Mouse (Mus musculus): ENCODE measurements around the gene Gpr62. TPM values are rescaled to one million over a fixed set of nuclear protein-coding genes. Genes with fewer than 3 reads are reported as not detected.
"Not testable (repeated sequence)": the region's sequence is repeated elsewhere in the genome, so short reads cannot be mapped to it uniquely, and the experiment has no call there.

Gpr62 gene
- 10 to 100 TPM in 1 of 2 experiments, 1 to 10 TPM in 1; 7.8 to 13.7 TPM for total RNA-seq (2021)

DNA sequence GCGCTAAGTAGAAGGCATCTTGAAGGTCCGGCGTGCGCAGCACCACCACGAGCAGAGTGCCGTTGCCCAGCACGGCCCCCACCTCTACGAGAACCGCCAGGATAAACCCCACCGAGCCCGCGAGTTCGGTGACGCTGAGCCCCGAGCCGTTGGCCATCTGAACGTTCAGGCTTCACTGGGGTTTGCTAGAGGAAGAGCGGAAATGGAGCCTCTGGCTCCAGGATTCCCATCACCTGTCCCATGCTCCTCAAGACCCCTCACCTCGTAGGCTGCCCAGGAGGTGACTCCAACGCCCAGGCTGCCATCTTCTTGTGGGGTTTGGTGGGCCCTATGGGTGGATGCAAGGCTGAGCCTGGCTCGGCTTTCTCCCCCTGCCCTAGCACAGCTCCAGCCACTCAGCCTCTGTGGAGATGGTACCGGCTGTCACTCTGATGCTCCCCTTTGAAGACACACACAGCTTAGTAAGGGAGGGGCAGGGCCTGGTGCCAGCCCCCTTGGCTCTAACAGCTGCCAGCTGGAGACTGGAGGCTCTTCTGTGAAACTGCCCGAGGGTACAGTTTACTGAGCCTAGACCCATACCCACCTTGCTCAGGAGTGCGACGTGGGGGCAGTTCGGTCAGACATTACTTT is at the start of gene Gpr62:
TSS of gene Gpr62 (minus strand) at position 368 of the 630 bp plus-strand sequence.
- peak in 1 of 2 experiments; percentile 48 for DNase-seq (ENCODE audit: low spot score in 2 of 2)
- intact Hi-C loops (cut with DNase I) = no loop called here

DNA sequence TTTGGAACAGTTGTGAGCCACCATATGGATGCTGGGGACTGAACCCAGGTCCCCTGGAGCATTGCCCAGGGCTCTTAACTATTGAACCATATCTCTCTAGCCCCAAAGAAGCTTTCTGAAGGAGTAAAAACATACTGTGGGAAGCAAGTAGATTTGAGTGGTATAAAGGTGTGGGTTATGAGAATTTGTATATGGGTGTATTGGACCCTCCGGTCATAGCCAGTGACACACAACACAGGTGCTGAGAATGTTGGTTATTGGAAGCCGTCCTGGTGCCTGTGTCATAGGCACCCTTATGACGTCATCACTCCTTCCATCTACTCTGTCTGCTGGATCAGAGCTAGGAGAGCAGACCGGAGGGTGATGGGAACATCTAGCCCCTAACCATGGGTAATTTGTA is 48.5 kb upstream of the Gpr62 start, which contains the start of gene Iqcf5:
TSS of gene Iqcf5 (plus strand) at position 301 of the 400 bp plus-strand sequence.
- intact Hi-C loops (cut with DNase I) = no loop called here
- no peak for DNase-seq (ENCODE audit: low spot score in 2 of 2)

DNA sequence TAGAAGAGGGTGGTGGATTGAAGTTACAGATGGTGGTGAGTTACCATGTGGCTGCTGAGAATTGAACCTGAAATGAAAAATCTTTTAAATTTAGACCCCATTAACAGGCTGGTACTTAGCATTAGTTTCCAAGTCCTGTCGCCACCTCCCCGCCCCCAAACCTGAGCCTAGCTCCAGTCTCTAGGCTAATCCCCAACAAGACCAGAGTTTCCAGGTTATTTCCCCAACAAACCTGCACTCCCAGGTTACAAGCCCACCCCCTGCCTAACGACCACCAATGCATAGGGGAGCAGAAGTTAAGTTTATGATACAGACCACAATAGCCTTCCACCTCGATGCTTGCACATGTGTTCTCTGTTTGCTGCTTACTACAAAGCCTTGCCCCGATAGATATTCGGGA is 47.8 kb upstream of the Gpr62 start:
- DNase-seq (ENCODE audit: low spot score in 2 of 2) = no peak
- intact Hi-C loops (cut with DNase I) = no loop called here

DNA sequence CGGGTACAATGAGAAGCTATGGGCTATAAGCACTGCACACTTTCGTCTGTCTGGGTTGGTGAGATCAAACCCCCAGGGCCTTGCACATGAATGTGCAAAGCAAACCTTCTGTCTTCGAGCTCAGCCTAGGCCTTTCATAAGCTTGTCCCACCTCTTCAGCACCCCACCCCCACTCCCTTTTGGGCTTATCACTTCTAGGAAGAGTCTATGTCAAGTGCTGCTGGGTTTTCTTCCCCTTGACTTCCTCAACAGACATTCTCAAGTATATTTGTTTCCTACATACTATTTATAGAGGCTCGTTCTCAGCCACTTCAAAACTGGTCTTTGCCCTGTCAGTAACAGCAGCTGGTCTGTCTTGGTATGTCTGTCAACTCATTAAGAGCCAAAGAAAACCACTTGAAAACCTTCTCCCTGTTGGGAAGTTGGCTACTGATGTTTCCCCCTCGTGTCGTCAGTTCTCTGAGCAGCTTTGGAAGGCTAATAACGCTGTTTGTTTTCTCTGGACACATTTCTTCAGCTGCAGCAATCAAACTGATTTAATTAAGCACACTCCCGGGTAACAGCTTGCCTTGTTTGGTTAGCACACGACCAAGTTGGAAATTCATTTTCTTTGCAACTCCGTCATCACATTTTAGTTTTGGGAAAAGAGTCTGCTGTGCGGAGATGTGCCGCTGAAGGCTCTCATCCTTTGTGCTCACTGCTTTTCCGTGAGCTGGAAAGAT is 47.2 kb upstream of the Gpr62 start:
- DNase-seq (ENCODE audit: low spot score in 2 of 2) = no peak
- intact Hi-C loops (cut with DNase I) = no loop called here

DNA sequence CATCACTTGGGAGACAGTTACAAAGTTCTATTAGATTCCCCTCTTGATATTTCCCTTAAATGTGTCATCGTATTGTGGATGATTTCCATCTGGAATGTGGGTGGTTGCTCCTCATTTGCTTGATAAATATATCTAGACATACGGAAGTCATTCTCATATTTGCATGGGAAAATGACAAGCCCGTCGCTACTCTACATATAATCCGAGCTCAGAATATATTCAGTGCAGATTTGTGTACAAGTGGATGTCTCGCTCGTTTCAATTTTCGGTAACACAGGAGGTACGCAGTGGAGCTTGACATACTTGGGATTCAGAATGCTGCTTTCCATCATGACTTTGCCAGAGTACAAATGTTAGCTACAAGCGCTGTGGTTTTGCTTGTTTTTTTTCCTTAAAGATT is 43.6 kb upstream of the Gpr62 start:
- DNase-seq (ENCODE audit: low spot score in 2 of 2) = no peak
- intact Hi-C loops (cut with DNase I) = no loop called here

DNA sequence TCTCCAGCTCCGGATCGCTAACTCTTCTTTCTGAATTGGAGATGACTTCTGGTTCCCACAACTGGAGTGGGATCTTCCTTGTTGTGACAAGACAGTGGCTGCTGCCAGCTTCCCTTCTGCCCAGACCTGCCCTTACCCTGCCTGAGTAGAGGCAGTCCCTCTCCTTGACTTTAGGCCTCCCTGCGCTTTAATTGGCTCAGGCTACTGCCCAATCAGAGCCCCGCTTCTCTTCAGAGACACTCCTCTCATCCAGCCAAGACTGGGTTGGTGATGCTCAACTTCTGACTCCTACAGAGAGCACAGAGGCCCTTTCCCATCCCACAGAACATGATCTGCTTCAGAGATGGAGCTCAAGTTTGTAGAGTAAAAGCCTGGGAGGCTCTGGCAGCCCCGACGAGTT is 38.5 kb upstream of the Gpr62 start:
- intact Hi-C loops (cut with DNase I) = no loop called here
- no peak for DNase-seq (ENCODE audit: low spot score in 2 of 2)

DNA sequence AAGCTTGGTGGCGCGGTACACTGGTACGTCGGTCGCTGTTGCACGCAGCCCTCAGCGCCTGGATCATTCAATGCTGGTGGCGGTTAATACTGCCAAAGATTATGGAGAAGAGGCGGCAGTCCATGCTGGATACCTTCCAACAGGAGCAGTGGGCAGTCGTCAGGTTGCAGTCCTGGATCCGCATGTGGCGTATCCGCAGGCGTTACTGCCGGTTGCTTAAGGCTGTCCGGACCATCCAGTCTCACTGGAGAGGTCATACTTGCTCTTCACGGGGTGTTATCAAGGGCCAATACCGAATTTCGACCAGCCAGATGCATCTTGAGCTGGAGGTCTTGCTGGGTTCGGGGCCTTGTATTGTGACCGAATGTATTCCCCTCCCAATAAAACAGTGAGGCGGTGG is 36.1 kb upstream of the Gpr62 start:
- intact Hi-C loops (cut with DNase I) = no loop called here
- no peak for DNase-seq (ENCODE audit: low spot score in 2 of 2)

DNA sequence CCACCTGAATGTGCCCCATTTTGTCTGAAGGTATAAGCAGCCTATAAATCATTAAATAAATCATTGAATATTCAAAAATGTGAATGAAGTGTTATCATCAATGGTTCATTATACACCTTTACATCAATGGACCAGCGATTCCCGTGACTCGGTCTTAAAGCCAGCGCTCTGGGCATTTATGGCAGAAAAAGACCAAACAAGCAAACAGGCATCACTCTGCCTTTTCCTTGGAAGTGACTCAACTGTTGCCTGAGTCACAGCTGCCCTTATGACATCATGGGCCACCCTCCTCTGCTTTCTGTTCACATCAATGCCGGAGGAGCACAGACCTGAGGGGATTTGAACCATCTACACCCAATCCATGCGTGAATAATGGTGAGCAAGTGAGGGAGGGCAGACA is 33.9 kb upstream of the Gpr62 start, which contains the start of gene Iqcf1:
TSS of gene Iqcf1 (plus strand) at position 301 of the 400 bp plus-strand sequence.
- DNase-seq (ENCODE audit: low spot score in 2 of 2) = no peak
- intact Hi-C loops (cut with DNase I) = no loop called here

DNA sequence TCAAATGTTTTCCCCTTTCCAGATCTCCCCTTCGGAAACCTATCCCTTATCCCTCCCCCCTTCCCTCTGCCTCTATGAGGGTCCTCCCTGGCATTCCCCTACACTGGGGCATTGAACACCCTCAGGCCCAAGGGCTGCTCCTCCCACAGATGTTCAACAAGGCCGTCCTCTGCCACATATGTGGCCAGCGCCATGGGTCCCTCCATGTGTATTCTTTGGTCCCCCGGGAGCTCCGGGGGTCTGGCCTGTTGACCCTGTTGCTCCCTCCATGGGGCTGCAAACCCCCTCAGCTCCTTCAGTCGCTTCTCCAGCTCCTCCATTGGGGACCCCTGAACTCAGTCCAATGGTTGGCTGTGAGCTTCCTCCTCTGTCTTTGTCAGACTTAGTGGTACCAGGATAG is 21.9 kb upstream of the Gpr62 start:
- intact Hi-C loops (cut with DNase I) = not testable (repeated sequence)

DNA sequence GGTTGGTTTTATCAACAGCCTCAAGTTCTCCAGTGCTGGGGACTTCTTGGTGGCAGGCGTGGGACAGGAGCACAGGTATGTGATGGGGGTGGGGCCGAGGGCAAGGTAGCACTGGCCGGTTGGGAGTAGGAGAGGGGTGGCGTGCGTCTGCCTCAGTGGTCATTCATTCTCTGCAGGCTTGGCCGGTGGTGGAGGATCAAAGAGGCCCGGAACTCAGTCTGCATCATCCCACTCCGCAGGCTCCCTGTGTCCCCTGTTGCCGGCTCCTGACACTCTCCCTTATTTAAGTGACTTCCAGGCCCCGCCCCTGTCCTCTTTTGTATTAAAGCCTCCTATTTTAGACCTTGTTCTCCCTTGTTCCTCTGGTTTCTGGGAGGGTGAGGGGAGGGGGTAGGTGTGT is 19.3 kb upstream of the Gpr62 start:
- intact Hi-C loops (cut with DNase I) = no loop called here
- DNase-seq (ENCODE audit: low spot score in 2 of 2) = no peak

More for the DNA sequence above, 21.9 kb upstream of the Gpr62 start:
- not testable (repeated sequence) for DNase-seq (ENCODE audit: low spot score in 2 of 2)

DNA sequence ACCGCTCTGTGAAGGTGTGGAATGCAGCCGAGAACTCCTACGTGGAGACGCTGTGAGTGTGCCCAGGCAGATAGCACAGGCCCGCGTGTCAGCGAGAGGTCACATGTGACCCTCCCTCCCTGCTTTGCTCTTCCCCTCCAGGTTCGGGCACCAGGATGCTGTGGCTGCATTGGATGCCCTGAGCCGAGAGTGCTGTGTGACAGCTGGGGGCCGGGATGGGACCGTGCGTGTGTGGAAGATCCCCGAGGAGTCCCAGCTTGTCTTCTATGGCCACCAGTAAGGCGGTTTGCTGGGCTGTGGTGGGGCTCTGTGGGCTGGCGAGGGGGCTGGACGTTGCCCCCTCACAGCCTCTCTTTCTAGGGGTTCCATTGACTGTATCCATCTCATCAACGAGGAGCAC is 17.9 kb upstream of the Gpr62 start:
- intact Hi-C loops (cut with DNase I) = no loop called here
- no peak for DNase-seq (ENCODE audit: low spot score in 2 of 2)

DNA sequence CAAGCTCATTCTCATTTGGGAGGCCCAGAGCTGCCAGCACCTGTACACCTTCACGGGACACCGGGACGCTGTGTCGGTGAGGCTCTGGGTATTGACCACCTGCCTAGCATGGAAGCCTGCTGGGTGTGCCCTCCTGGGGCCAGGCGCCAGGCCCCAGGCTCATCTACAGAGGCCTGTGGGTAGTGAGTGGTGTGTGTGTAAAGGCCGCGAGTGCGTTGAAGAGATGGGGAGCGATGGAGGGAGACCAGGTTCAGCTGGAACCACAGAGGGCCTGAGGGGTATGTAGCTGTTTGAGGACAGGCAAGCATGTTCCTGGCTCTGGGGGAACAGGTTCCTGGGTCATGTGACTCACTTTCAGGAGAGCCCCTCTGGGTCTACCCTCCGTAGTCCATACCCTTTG is 17.4 kb upstream of the Gpr62 start:
- intact Hi-C loops (cut with DNase I) = no loop called here
- DNase-seq (ENCODE audit: low spot score in 2 of 2) = no peak

DNA sequence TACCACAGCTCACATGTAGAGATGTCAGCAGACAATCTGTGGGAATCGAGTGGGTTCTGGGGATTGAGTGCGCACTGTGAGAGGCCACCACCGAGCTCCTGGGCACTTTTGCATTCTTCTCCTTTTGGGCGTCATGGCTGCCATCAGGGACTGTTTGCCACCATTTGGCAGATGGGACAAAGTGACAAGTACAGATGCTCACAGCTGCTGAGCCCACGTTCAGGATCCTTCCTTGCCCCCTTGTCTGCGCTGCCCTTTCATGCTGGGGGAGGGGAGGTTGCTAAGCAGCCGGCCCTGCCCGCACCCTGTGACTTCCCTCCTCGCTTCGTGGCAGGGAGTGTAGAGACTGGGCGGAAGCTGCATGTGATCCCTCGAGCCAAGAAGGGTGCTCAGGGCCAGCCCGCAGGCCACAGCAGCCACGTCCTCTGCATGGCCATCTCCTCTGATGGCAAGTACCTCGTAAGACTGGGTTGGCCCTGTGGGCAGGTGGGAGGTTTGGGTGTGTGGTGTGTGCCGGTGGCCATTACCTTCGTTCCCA is 16.9 kb upstream of the Gpr62 start:
- intact Hi-C loops (cut with DNase I) = no loop called here
- DNase-seq (ENCODE audit: low spot score in 2 of 2) = no peak

DNA sequence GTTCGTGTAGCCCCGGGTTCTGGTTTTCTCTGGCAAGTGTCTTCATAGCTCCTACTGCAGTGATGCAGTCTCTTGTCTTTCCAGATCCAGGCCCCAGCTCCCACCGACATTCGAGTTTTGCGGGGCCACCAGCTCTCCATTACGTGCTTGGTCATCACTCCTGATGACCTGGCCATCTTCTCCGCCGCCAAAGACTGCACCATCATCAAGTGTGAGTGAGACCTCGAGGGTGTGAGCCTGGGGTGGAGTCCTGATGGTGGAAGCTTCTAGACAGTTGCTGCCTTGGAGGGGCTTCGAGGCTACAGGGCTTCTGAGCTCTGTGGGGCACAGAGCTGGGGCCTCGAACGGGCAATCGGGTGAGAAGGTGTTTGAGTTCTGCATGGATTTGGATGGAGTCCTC is 15.9 kb upstream of the Gpr62 start:
- intact Hi-C loops (cut with DNase I) = no loop called here
- DNase-seq (ENCODE audit: low spot score in 2 of 2) = no peak

DNA sequence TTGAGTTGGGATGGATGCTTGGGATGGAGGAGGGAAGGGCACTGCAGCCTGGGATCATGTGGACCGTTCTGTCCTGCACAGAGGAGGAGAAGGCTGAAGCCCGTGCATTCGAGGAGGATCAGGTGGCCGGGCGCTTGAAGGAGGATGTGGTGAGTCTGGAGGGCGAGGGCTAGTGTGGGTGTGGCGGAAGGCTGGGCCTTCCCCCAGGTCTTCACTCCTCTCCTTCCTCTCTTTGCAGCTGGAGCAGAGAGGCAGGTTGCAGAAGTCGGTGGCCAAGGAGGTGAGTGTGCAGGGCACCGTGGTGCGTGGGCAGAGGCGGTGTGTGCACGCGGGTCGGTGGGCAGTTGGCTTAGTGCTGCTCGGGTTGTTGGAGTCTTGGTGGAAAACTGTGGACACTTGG is 15.3 kb upstream of the Gpr62 start:
- intact Hi-C loops (cut with DNase I) = no loop called here
- DNase-seq (ENCODE audit: low spot score in 2 of 2) = no peak

DNA sequence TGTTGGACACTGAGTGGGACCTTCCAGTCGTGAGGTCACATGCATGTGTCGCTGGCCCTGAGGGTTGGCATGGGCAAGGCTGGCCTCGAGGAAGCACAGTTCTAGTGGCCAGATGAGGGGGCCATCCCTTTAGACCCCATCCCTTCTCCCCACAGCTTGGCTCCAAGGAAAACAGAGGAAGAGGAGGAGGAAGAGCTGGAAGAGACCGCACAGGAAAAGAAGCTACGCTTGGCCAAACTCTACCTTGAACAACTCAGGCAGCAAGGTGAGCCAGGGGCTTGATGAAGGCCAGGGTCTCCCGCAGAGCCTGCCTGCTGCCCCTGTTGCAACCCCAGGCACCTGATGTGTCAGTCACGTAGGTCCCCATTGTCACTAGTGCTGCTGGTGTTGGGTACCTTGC is 14.8 kb upstream of the Gpr62 start:
- intact Hi-C loops (cut with DNase I) = no loop called here
- DNase-seq (ENCODE audit: low spot score in 2 of 2) = no peak

DNA sequence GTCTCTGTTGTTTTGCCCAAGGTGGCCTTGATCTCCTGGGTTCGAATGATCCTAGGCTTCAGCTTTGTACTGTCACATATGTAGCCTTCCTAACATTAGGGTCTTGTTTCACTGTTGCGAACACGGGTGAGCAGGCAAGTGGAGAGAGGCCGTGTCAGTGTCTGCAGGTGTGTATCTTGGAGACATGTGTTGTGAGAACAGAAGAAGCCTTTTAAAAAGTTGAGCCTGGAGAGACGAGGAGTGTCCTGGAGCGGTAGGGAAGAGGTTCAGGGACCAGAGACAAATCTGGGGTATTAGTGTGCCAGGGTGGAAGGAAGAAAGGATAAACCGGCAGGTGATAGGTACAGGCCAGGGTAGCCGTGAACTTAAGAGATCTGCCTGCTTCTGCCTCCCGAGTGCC is 12.4 kb upstream of the Gpr62 start:
- peak in 1 of 2 experiments; percentile 2 for DNase-seq (ENCODE audit: low spot score in 2 of 2)
- intact Hi-C loops (cut with DNase I) = loop anchor here (5.0 kb wide), 1 partner anchor 191 kb away; no protein-coding TSS in a partner anchor

DNA sequence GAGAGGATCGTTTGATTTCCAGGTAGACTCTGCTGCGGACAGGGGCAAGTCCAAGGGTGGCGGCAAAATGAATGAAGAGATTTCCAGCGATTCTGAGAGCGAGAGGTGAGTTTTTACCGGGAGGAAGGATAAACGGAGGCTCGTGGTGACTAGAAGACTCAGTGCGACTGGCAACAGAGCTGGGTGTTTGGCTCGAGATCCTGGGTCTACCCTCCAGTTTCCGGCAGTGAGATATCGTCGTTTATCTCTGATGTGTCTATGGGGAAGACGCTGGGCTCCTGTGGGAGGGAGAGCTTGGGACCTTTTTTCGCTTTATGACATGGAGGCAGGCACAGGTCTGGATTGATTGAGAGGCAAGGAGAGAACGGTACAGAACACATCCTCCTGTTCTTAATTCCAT is 11.9 kb upstream of the Gpr62 start:
- intact Hi-C loops (cut with DNase I) = loop anchor here (2.0 to 5.0 kb wide), 3 partner anchors 29 to 190 kb away; partner anchors contain the start of gene Rpl29
- no peak for DNase-seq (ENCODE audit: low spot score in 2 of 2)

DNA sequence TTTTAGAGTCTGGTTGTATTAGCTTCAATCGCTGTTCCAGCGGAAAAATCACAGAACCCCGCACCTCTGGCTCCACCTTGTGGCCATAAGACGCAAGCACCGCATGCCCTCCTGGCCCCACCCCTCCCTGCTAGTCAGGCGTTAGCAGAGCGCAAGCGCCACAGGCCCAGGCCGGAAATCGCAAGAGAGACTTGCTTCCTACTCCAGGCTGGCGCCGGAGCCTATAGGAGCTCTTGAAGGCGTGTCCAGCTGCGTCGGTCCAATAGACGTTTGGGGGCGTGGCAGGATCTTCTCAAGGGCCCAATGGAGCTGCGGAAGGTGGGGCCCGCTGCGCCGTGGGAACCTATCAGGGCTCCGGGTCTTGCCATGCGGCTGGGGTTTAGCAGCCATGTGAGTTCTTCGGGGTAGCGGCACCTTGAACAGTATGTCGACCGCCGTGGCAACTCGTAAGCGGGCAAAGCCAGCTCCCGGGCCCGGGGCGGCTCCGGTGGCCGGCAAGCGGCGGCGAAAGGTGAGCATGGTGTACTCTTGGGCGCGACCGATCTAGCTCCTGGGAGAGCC is 11.3 kb upstream of the Gpr62 start, which contains the start of gene Parp3:
TSS of gene Parp3 (minus strand) at position 26 of the 561 bp plus-strand sequence.
- DNase-seq (ENCODE audit: low spot score in 2 of 2) = peak; percentile 99 to 100

More for the DNA sequence above, 11.3 kb upstream of the Gpr62 start, which contains the start of gene Parp3:
- intact Hi-C loops (cut with DNase I) = loop anchor here (2.0 to 5.0 kb wide), 3 partner anchors 28 to 190 kb away; partner anchors contain the start of gene Rpl29
